Mouse (Mus musculus) layer of hippocampus, adult 11-12 months (tissue): ENCODE measurements around the gene Sbk2.

Source experiments
- DNase-seq: peaks from one replicate; pipeline ENCODE4 v3.0.0; 2022; ENCODE audit warnings: low spot score

Gene Sbk2

DNA sequence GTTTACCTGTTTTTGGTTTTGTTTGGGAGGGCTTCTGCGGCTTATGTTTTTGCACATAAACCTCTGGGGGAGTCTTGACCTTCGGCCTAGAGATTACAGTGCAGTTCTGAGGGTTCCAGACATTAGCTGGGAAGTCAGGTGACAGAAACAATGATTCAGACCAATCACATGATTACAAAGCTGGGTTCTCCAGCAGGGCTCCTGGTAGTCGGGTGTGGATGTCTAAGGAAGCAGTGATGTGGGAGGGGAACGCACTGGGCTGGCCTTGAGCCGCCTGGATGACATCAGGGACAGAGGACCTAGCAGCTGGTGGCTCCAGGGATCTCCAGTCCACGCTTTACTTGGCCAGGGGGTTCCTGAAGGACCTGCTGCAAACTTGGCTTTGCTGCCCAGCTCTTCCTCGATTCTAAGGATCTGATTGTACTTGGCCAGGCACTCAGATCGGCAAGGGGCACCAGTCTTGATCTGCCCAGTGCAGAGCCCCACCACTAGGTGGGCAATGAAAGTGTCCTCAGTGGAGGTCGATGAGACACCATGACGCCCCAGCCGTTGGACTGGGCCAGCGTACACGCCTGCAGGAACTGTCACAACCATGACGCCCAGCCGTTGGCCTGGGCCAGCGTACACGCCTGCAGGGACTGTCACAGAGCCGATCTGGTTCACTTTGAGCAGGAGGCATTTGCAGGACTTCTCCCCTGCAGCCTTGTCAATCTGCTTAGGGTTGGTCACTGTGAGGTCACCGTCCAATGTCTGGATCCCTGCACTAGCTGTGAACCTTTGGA lies 13.5 kb downstream of the Sbk2 start:
- no peak for DNase-seq

GRCm38 (mm10) chr7:4948386-4948785 lies 15.8 kb downstream of the Sbk2 start:
- DNase-seq, result no peak

- DNase-seq, result no peak
These were observed 16.4 kb downstream of the Sbk2 start for GRCm38 (mm10) chr7:4947855-4948254.

DNA sequence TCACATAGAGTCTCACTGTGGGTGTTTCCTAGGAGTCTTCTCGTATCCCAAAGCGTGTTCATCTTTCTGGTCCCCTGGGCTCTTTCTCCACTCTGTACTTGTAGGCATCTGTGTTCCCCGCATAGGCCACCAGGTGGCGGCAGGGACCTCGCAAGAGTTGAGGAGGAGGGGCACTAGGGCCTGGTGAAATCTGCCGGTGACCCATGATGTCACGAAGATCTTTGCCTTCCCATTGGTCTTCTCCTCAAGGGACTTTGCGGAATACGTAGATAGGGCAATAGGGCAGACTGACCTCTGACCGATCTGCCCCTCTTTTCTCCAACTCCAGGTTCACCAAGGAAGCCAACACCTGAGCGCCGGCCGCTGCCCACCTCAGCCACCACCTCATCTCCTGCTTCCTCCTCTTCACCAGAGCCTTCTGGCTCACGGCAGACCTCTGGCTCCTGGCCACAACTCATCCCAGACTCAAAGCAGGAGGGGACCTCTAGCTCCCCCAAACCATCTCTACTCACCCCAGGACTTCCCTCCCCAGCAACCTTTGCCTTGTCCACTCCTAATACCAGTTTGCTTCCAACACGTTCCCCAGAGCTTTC lies 20.9 kb downstream of the Sbk2 start:
- DNase-seq, result peak; percentile 97

GRCm38 (mm10) chr7:4942673-4943072 lies 21.5 kb downstream of the Sbk2 start:
- no peak for DNase-seq

DNA sequence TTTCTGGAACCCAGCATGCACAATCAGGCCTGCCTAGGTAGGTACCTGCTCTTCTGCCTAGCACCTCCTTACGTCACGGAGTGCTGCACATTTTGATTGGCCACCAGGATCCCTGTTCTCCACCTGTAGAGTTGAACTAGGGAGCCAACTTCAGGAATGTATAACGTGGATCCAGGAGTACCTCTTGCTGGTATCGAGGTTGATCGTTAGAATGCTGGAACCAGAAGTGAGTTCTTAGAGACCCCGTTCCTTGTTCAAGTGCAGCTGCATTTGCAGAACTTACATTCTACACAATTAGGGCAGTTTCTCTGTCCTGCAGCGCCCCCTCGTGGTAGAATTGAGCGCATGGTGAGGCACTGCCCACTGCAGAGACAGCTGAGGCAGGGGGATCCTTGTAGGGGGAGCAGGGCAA lies 24.1 kb downstream of the Sbk2 start:
- DNase-seq, result peak; percentile 86

DNA sequence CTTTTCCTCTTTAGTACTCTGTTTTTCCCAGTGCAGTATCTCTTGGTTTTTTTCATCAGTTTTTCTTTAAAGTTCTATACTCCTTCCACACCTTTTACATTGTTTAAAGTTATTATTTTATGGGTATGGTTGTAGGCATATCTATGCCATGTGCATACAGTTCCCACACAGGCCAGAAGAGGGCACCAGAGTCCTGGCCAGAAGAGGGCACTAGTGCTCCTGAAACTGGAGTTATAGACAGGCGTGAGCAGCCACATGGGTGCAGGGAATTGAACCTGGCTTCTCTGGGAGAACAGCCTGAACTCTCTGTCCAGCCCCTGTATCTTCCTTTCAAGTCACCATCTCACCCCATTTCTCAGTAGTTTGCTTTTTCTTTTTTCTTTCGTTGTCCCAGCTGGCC lies 25.8 kb downstream of the Sbk2 start:
- no peak for DNase-seq

DNA sequence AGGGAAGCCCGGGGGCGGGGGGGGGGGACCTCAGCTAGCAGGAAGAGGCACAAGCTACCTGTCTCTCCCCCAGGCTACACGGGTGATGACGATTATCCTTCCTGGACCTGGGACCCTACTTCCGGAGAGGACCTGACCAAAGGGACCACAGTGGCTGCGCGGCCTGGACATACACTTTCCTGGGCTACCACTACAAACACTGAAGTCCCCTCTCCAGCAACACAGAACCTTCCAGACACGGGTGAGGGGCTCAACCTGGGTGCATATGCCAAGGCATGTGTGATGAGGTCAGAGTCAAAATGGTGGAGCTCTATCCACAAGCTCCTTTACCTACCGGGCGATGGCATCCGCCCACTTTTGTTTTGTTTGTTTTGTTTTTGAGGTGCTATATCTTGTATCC lies 26.8 kb downstream of the Sbk2 start:
- no peak for DNase-seq

DNA sequence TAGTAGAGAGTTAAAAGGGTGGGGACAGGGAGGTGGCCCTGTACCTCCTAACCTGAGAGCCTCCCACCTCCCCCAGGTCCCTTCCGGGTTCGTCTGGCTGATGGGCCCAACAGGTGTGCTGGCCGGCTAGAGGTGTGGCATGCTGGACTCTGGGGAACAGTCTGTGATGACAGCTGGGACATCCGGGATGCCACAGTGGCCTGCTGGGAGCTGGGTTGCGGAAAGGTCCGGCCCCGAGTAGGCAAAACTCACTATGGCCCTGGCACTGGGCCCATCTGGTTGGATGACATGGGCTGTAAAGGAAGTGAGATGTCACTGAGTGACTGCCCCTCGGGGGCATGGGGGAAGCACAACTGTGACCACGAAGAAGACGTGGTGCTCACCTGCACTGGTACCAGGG lies 27.4 kb downstream of the Sbk2 start:
- DNase-seq, result no peak

DNA sequence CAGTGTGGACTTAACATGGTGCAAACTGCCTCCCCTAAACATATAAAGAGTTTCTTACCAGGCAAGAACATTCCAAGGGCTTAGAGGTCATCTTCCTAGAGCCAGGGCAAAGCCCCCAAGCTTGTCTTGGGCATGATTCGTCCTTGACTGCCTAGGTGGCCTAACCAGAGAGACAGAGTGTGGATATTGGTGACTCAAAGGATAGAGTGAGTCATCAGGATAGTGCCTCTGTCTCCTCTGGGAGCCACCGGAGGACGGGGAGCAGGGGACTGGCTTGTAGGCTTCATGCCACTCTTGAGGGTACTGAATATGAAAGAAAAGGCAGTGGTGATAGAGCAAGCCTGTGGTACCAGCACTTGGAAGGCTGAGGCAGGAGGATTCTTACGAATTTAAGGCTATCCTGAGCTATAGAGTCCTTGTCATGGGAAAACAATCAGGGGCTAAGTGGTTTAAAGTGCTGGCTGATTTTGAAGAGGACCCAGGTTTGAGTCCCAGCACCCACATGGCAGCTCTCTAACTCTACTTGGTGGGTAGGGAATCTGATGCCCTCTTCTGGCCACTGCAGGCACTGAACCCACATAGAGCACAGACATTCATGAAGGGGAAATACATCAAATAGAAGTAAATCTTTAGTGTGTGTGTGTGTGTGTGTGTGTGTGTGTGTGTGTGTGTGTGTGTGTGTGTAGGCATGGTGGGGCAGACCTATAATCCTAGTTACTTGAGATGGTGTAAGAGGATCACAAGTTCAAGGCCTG lies 29.9 kb downstream of the Sbk2 start:
- no peak for DNase-seq

DNA sequence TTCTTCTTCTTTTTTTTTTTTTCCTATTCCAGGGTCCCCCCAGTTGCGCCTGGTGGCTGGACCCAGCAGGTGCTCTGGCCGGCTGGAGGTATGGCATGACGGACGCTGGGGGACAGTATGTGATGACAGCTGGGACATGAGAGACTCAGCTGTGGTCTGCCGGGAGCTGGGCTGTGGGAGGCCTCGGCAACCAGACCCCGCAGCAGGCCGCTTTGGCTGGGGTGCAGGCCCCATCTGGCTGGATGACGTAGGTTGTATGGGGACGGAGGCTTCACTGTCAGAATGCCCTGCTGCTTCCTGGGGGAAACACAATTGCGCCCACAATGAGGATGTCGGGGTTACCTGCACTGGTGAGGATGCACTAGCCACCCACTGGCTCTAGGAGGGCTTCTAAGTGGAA lies 31.1 kb downstream of the Sbk2 start:
- DNase-seq, result no peak

DNA sequence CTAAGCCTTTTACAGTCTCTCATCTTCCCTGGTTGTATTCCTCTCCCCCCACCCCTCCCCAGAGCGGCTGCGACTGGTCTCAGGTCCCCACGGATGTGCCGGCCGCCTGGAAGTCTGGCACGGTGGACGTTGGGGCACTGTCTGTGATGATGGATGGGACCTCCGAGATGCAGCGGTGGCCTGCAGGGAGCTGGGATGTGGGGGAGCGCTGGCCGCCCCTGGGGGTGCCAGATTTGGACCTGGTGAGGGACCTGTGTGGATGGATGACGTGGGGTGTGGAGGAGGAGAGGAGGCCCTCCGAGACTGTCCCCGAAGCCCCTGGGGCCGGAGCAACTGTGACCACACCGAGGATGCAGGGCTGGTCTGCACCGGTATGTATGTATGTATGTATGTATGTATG lies 35.9 kb downstream of the Sbk2 start:
- DNase-seq, result no peak

- no peak for DNase-seq
These were observed 36.5 kb downstream of the Sbk2 start for GRCm38 (mm10) chr7:4927711-4928110.

- DNase-seq, result no peak
These were observed 37.4 kb downstream of the Sbk2 start for GRCm38 (mm10) chr7:4926849-4927248.

GRCm38 (mm10) chr7:4925441-4926381 lies 38.5 kb downstream of the Sbk2 start, which contains the start of gene Ssc5d:
Gene Ssc5d, plus strand, starts transcription at chr7:4925785.
- DNase-seq, result no peak

GRCm38 (mm10) chr7:4924891-4925301 lies 39.3 kb downstream of the Sbk2 start:
- no peak for DNase-seq

DNA sequence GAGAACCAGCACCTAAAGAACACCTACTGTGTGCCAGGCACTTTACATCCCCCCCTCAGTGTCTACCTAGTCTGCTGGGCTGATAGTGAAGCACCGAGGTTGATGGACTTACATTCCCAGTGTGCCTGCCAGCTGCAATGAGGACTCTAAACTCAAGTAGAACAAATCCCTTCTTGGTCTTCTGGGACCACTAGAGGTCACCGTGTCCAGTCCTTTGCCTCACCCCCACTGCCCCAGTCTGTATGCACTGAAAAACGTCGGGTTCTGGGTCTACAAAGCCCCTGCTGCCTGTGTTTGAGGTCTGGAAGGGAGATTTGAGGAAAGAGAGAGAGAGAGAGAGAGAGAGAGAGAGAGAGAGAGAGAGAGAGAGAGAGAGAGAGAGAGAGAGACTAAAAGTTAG lies 39.7 kb downstream of the Sbk2 start:
- DNase-seq, result no peak

DNA sequence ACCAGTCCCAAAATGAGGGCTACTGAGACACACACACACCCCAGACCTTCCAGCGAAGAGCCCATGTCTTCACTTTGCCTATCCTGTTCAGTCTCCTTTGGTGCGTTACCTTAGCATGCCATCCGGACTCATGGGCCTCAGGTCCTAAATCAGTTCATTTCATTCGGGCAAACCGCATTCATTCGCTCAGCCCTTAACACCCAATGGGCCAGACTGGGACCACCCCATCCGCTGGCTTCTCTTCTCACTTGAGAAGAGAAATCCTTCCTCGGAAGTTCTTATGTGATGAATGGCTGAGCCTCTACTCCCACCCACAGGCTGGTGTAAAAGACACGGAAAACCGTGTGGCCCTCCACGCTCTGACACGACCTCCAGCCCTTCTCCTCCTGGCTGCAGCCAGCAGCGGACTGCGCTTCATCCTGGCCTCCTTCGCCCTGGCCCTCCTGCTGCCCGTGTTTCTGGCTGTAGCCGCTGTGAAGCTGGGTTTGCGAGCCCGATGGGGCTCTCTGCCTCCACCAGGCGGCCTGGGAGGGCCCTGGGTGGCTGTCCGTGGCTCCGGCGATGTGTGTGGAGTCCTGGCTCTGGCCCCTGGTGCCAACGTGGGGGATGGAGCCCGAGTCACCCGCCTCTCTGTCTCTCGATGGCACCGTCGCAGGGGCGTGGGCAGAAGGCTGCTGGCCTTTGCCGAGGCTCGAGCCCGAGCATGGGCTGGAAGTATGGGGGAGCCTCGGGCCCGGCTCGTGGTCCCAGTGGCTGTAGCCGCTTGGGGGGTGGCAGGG lies 40.4 kb downstream of the Sbk2 start:
- peak; percentile 68 for DNase-seq

DNA sequence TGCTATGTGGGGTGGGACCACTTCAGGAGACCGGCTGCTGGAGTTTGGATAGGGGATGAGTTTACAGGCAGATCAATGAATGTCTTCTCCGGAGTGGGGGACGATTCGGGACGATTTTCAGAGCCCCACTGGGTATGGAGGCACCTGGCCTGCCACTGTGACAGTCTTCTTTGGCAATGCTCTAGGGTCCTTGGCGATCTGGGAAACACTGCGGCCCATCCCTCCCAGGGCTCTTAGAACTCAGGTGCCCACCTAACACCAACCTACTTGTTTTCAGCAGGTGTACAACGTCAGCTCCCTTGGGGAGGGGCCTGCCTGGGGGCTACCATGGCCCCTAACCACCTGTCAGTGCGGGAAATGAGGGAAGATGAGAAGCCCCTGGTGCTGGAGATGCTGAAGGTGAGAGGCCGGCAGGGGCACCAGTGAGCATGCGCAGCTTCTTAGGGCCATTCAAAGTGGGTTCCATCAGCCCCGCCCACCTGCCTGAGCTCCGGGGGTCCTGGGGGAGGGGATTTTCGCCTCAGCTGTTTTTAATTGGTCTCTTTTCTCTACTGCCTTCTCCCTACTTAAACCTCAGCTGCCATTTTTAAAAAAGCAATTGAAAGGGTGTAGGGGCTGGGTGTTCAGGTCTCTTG lies 41.2 kb downstream of the Sbk2 start:
- peak; percentile 84 for DNase-seq

DNA sequence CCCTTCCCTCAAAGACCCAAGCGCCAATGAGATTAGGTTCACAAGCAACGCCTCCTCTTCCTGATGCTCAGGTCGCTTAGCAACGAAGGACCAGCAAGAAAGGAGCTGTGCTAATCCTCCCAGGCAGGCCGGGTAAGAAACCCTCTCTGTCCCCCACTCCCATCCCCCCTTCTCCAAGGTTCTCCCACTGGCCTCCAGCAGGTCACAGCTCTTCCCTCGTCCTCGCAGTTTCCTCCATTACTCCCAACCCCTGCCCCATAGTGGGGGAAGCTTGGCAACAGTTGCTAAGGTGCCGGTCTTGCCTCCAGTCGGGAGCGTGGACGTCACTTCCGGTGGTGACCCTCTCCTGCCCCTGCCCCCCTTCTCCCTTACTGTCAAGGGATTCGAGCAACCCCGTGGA lies 41.7 kb downstream of the Sbk2 start:
- DNase-seq, result peak; percentile 89
